Mouse (Mus musculus) MEL (cell line): Measurements from ENCODE around the gene Cux1.

Experiments
- CHD1 ChIP-seq: IDR thresholded peaks from 2 replicates; pipeline ENCODE4 v1.6.1; 2012; ENCODE audit warnings: low read depth, mild to moderate bottlenecking, inconsistent platforms, low read length, improper control_type of control experiment
- CTCF ChIP-seq, 3 experiments: IDR thresholded peaks in 2 of 3; conservative IDR thresholded peaks in 1 of 3; 2 replicates each; pipeline ENCODE4 v1.5.1; 2011 to 2012; ENCODE audit warnings: low read length in 3 of 3, low read depth in 2 of 3, mild to moderate bottlenecking in 2 of 3, improper control_type of control experiment in 1 of 3, inconsistent platforms in 1 of 3, mixed read lengths in 1 of 3, moderate library complexity in 1 of 3; ENCODE audit not compliant: control insufficient read depth in 1 of 3, insufficient read depth in 1 of 3, poor library complexity in 1 of 3, severe bottlenecking in 1 of 3
- E2F4 ChIP-seq: IDR thresholded peaks from 2 replicates; pipeline ENCODE4 v1.6.1; 2011; ENCODE audit warnings: low read depth, low read length, improper control_type of control experiment, borderline replicate concordance
- GATA1 ChIP-seq: IDR thresholded peaks from 2 replicates; pipeline ENCODE4 v1.6.1; 2011; ENCODE audit warnings: low read depth, low read length, improper control_type of control experiment
- HCFC1 ChIP-seq: IDR thresholded peaks from 2 replicates; pipeline ENCODE4 v1.6.1; 2012; ENCODE audit warnings: low read depth, mild to moderate bottlenecking, inconsistent platforms, low read length, improper control_type of control experiment, moderate library complexity
- MAX ChIP-seq: IDR thresholded peaks from 2 replicates; pipeline ENCODE4 v1.6.1; 2011; ENCODE audit warnings: low read length, improper control_type of control experiment
- NRF1 ChIP-seq: IDR thresholded peaks from 2 replicates; pipeline ENCODE4 v1.6.1; 2014; ENCODE audit warnings: low read depth, mild to moderate bottlenecking, inconsistent platforms, low read length, improper control_type of control experiment, moderate library complexity; ENCODE audit not compliant: poor library complexity, insufficient read depth, severe bottlenecking
- POLR2A ChIP-seq, 2 experiments: IDR thresholded peaks; 2 replicates each; pipeline ENCODE4 v1.6.1; 2011 to 2012; ENCODE audit warnings: low read length in 2 of 2, mild to moderate bottlenecking in 2 of 2, control low read depth in 1 of 2, improper control_type of control experiment in 1 of 2, low read depth in 1 of 2, moderate library complexity in 1 of 2; ENCODE audit not compliant: control insufficient read depth in 1 of 2, insufficient read depth in 1 of 2, poor library complexity in 1 of 2
- POLR2AphosphoS2 ChIP-seq: IDR thresholded peaks from 2 replicates; pipeline ENCODE4 v1.6.1; 2011; ENCODE audit warnings: low read length, improper control_type of control experiment
- POLR2AphosphoS5 ChIP-seq: IDR thresholded peaks from 2 replicates; pipeline ENCODE4 v1.6.1; 2012; ENCODE audit warnings: low read depth, borderline replicate concordance, mild to moderate bottlenecking, inconsistent platforms, low read length, moderate library complexity, mixed read lengths
- USF1 ChIP-seq: IDR thresholded peaks from 2 replicates; pipeline ENCODE4 v1.6.1; 2014; ENCODE audit warnings: low read depth, mild to moderate bottlenecking, inconsistent platforms, low read length, improper control_type of control experiment, moderate library complexity
- ZC3H11A ChIP-seq: IDR thresholded peaks from 2 replicates; pipeline ENCODE4 v1.6.1; 2012; ENCODE audit warnings: low read depth, mild to moderate bottlenecking, inconsistent platforms, low read length, improper control_type of control experiment
- ZKSCAN1 ChIP-seq: IDR thresholded peaks from 2 replicates; pipeline ENCODE4 v1.6.1; 2012; ENCODE audit warnings: low read depth, mild to moderate bottlenecking, inconsistent platforms, low read length, improper control_type of control experiment, moderate library complexity

DNA sequence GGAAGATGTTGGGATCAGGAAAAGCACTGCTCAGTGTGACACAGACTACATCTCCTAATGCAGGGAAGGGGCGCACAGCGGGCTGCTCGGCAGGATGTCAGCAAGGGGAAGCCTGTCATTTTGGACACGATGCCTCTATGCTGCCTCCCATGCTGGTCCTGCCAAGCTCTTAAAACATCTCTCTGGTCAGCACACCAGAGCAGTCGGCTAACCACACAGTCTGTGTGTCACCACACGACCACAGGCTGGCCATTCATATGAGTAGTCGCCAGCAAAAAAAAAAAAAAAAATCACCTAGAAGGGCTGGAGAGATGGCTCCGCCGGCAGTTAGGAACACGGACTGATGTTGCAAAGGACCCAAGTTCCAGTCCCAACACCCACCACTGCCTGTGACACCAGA is 10.9 kb upstream of the Cux1 start:
- TF ChIP-seq MAX (no peak), CHD1 (no peak), CTCF (IDR thresholded peaks at IDR 0.05 in 2 of 3, conservative IDR thresholded peaks at IDR 0.05 in 1 of 3; ENCODE audit: control insufficient read depth in 1 of 3, insufficient read depth in 1 of 3, low read depth in 2 of 3, low read length in 3 of 3, poor library complexity in 1 of 3, severe bottlenecking in 1 of 3) (no peak), E2F4 (no peak), POLR2A (IDR thresholded peaks at IDR 0.05; ENCODE audit: control insufficient read depth in 1 of 2, insufficient read depth in 1 of 2, low read depth in 1 of 2, low read length in 2 of 2, poor library complexity in 1 of 2) (no peak), NRF1 (no peak), ZKSCAN1 (no peak), GATA1 (no peak), POLR2AphosphoS5 (no peak), USF1 (no peak), HCFC1 (no peak), POLR2AphosphoS2 (no peak), ZC3H11A (no peak)
